Mouse (Mus musculus): ENCODE data around the gene Pop5. TPM values are rescaled to one million over a fixed set of nuclear protein-coding genes. Genes with fewer than 3 reads are reported as not detected.

The Pop5 gene
- total and polyA plus RNA-seq, 2 experiments from 2014 or later: 41.1 to 57.9 TPM

DNA sequence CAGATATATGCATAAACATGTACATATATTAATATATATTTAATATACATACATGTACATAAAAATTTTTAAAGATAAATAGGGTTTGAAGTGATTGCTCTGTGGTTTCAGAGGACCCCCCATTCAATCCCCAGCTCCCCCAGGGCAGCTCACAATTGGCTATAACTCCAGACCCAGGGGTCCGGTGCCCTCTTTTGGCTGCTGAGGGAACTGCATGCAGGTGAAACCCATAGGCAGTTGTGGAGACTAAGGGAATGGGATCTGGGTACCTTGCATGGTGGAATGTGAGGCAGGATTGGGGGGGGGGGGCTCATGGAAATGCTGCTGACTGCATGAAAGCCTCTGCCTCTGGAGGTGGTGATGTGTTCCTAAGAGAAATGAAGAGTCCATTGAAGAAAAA lies 25.3 kb upstream of the Pop5 start:
- peak; percentile 38 for TF ChIP-seq CTCF (IDR thresholded peaks at IDR 0.05; ENCODE audit: low read depth)
- TF ChIP-seq EP300 (IDR thresholded peaks at IDR 0.05; ENCODE audit: low read depth): no peak
- DNase-seq (ENCODE audit: low spot score) (no peak), ATAC-seq (ENCODE audit: insufficient read depth, low read depth) (no peak)
- Histone ChIP-seq H3K36me3 (replicated peaks; ENCODE audit: control insufficient read depth, insufficient read depth, low read length) (no peaks in the 10 kb centered on the region), H3K27ac (ENCODE audit: low read depth) (no peak overlapping the region), H3K9me3 (replicated peaks; ENCODE audit: control insufficient read depth, low read length) (no peaks in the 10 kb centered on the region), H3K4me1 (ENCODE audit: control insufficient read depth, insufficient read depth) (no peaks in the 10 kb centered on the region), H3K4me3 (ENCODE audit: low read depth, low read length) (no peak overlapping the region), H3K9ac (replicated peaks; ENCODE audit: low read depth, low read length) (no peak overlapping the region), H3K27me3 (ENCODE audit: control insufficient read depth, insufficient read depth, low read length) (peaks cover 10% of the 10 kb centered on the region), H3K4me2 (ENCODE audit: low read depth, low read length) (no peak overlapping the region)
- 18% methylated on average over 1 of the region's 1 CpGs for WGBS

DNA sequence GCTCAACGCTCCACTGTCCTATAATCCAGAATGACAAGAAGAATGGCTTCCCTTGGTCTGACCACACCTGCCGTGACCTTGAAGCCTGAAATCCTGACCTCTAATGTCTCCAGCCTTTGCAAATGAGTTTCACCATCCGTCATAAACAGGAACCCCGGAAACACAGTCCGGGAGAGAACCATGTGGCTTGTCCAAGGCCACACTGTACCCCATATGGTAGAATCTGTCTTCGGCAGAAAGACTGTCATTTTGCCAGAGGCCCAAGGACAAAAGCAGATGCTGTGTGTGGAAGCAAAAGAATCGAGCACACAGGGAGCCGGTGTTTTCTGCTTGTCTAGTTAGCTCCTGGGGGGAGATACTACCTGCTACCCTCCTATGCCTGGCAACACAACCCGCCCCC lies 23.2 kb upstream of the Pop5 start:
- DNase-seq (ENCODE audit: low spot score): no peak
- Histone ChIP-seq H3K36me3 (replicated peaks; ENCODE audit: control insufficient read depth, insufficient read depth, low read length) (no peaks in the 10 kb centered on the region), H3K9ac (replicated peaks; ENCODE audit: low read depth, low read length) (no peak overlapping the region), H3K4me1 (ENCODE audit: control insufficient read depth, insufficient read depth) (no peaks in the 10 kb centered on the region), H3K27ac (ENCODE audit: low read depth) (no peak overlapping the region), H3K27me3 (ENCODE audit: control insufficient read depth, insufficient read depth, low read length) (0 out of 2 replicates have a peak, but pooled peaks cover 5% of the 10 kb centered on the region), H3K4me3 (ENCODE audit: low read depth, low read length) (no peak overlapping the region), H3K4me2 (ENCODE audit: low read depth, low read length) (no peak overlapping the region), H3K9me3 (replicated peaks; ENCODE audit: control insufficient read depth, low read length) (no peaks in the 10 kb centered on the region)
- 84% methylated on average over 9 of the region's 9 CpGs for WGBS
- no peak for ATAC-seq (ENCODE audit: insufficient read depth, low read depth)
- TF ChIP-seq EP300 (IDR thresholded peaks at IDR 0.05; ENCODE audit: low read depth): no peak
- TF ChIP-seq CTCF (IDR thresholded peaks at IDR 0.05; ENCODE audit: low read depth): no peak

DNA sequence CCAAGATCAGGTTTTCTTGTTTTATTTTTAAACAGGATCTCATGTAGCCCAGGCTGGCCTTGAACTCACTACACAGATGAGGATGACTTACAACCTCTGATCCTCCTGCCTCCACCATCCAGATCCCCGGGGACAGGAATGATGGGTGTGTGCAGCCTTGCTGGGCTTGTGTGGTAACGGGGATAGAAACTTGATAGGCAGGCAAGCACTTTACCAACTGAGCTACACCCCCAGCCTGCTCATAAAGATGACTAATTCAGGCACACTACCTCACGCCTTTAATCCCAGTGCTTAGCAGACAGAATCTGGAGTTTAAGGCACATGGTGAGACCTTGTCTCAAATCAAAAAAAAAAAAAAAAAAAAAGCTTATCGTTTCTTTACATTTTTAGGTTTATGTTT lies 22.8 kb upstream of the Pop5 start:
- Histone ChIP-seq H3K9me3 (replicated peaks; ENCODE audit: control insufficient read depth, low read length) (no peaks in the 10 kb centered on the region), H3K4me1 (ENCODE audit: control insufficient read depth, insufficient read depth) (no peaks in the 10 kb centered on the region), H3K27ac (ENCODE audit: low read depth) (no peak overlapping the region), H3K4me2 (ENCODE audit: low read depth, low read length) (no peak overlapping the region), H3K36me3 (replicated peaks; ENCODE audit: control insufficient read depth, insufficient read depth, low read length) (no peaks in the 10 kb centered on the region), H3K27me3 (ENCODE audit: control insufficient read depth, insufficient read depth, low read length) (0 out of 2 replicates have a peak, but pooled peaks cover 5% of the 10 kb centered on the region), H3K4me3 (ENCODE audit: low read depth, low read length) (no peak overlapping the region), H3K9ac (replicated peaks; ENCODE audit: low read depth, low read length) (no peak overlapping the region)
- ATAC-seq (ENCODE audit: insufficient read depth, low read depth) (no peak), DNase-seq (ENCODE audit: low spot score) (no peak)
- 78% methylated on average over 4 of the region's 4 CpGs for WGBS
- TF ChIP-seq CTCF (IDR thresholded peaks at IDR 0.05; ENCODE audit: low read depth) (no peak), EP300 (IDR thresholded peaks at IDR 0.05; ENCODE audit: low read depth) (no peak)

DNA sequence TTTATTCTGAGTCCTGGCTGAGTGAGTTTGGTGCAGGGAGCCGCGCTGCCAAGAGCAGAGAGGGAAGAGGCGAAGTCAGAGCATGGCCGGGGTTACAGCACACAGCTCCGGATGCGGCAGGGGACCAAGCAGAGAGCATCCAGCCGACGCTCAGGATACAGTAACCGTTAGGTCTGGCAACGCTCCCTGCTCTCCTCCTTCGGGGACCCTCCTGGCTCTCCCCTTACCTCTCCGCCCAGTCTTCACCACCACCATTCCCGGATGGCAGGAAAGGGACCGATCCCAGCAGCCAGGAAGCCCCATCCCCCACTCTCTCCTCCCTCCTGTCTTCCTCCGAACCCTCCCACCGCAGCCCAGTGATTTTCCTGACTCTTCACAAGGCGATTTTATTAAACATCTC lies 20.8 kb upstream of the Pop5 start:
- Histone ChIP-seq H3K27me3 (ENCODE audit: control insufficient read depth, insufficient read depth, low read length) (0 out of 2 replicates have a peak, but pooled peaks cover 5% of the 10 kb centered on the region), H3K4me3 (ENCODE audit: low read depth, low read length) (peak overlapping the region; percentile 34), H3K4me2 (ENCODE audit: low read depth, low read length) (peak overlapping the region; percentile 61), H3K36me3 (replicated peaks; ENCODE audit: control insufficient read depth, insufficient read depth, low read length) (no peaks in the 10 kb centered on the region), H3K4me1 (ENCODE audit: control insufficient read depth, insufficient read depth) (no peaks in the 10 kb centered on the region), H3K27ac (ENCODE audit: low read depth) (no peak overlapping the region), H3K9me3 (replicated peaks; ENCODE audit: control insufficient read depth, low read length) (no peaks in the 10 kb centered on the region), H3K9ac (replicated peaks; ENCODE audit: low read depth, low read length) (no peak overlapping the region)
- TF ChIP-seq CTCF (IDR thresholded peaks at IDR 0.05; ENCODE audit: low read depth) (no peak), EP300 (IDR thresholded peaks at IDR 0.05; ENCODE audit: low read depth) (no peak)
- ATAC-seq (ENCODE audit: insufficient read depth, low read depth) (no peak), DNase-seq (ENCODE audit: low spot score) (no peak)
- WGBS: 1% methylated on average over 17 of the region's 17 CpGs

DNA sequence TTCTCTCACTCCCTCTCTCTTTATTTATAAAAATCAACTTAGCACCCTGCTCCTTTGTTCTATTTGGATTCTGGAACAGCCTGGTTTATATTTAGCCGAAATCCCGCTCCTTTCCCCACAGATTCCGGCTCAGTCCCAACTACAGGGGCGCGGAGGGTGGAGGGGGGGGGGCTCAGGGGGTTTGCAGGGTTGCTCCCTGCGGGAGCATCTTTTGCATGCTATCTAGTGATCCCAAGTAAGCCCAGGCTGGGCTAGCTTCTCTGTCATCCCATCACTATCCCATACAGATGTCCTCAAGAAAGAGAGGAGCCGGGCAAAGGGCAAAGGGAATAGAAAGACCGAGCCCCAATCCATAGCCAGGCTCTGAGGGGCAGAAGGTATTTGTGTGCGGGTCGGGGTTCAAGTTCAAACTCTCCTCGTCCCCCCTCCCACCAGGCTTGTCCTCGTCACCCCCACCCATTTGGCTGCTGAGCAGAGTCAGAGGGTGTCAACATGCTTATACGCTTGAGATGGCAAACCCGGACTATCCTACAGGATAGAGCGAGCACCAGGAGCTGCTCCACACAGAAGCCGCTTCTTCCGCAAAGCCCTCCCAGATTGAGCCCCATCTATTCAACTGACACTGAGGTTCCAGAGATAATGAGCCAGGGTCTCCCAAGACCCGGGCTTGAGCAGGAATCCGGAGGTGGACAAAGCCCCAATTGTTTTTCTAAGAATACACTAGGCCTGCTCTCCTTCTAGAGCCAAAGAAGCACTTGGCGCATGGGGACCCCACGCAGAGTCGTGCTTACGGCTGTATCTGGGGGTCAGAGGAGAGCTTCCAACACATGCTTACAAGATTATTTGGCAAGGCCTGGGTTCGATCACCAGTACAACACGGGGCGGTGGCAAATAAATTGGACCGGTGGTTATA lies 20.1 kb upstream of the Pop5 start:
- peak overlapping the region; percentile 61 for H3K4me2 ChIP-seq (ENCODE audit: low read depth, low read length)
- H3K27ac ChIP-seq (ENCODE audit: low read depth): no peak overlapping the region
- TF ChIP-seq EP300 (IDR thresholded peaks at IDR 0.05; ENCODE audit: low read depth) (no peak), CTCF (IDR thresholded peaks at IDR 0.05; ENCODE audit: low read depth) (no peak)
- H3K9me3 ChIP-seq (replicated peaks; ENCODE audit: control insufficient read depth, low read length): no peaks in the 10 kb centered on the region
- no peaks in the 10 kb centered on the region for H3K36me3 ChIP-seq (replicated peaks; ENCODE audit: control insufficient read depth, insufficient read depth, low read length)
- DNase-seq (ENCODE audit: low spot score) (no peak), ATAC-seq (ENCODE audit: insufficient read depth, low read depth) (no peak)
- no peaks in the 10 kb centered on the region for H3K4me1 ChIP-seq (ENCODE audit: control insufficient read depth, insufficient read depth)
- no peak overlapping the region for H3K9ac ChIP-seq (replicated peaks; ENCODE audit: low read depth, low read length)
- H3K27me3 ChIP-seq (ENCODE audit: control insufficient read depth, insufficient read depth, low read length): 0 out of 2 replicates have a peak, but pooled peaks cover 5% of the 10 kb centered on the region
- peak overlapping the region; percentile 34 for H3K4me3 ChIP-seq (ENCODE audit: low read depth, low read length)
- WGBS: 26% methylated on average over 27 of the region's 27 CpGs

Measured in heart, postnatal 0 days (tissue).